Mouse (Mus musculus): ENCODE data around the gene Zbtb18.
"Not testable (repeated sequence)": the region's sequence is repeated elsewhere in the genome, so short reads cannot be mapped to it uniquely, and the experiment has no call there.

DNA sequence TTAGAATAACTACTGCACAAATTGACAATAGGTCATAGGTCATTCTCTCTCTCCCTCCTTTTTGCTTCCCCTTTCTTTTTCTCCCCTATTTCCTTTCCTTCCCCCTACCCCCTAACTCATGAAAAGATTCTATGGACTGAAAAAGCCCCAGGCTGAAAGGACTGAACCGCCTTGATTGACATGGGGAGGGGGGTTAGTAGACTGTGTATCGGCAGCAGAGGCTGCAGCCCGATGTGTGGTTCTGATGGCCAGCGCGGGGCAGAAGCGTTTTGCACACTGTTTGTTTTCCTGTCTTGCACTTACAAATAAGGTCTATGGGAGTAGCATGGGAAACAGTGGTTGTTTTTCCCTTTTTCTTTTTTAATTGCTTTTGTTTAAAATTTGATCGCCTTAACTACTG lies 7.7 kb downstream of the Zbtb18 start:
- not testable (repeated sequence) for TF ChIP-seq CTCF, EP300 (IDR thresholded peaks at IDR 0.05; ENCODE audit: low read depth)
